Mouse (Mus musculus): Measurements from ENCODE around the gene Prtn3. TPM values are rescaled to one million over a fixed set of nuclear protein-coding genes. Genes with fewer than 3 reads are reported as not detected.

Gene Prtn3
- polyA plus RNA-seq, 1 experiment, result 0.90 TPM

GRCm38 (mm10) chr10:79926491-79927323 is 52.4 kb downstream of the Prtn3 start, which contains the start of gene Arid3a:
TSS of gene Arid3a (plus strand) at chr10:79927043.
- TF ChIP-seq CTCF (IDR thresholded peaks at IDR 0.05; ENCODE audit: control insufficient read depth, insufficient read depth, insufficient replicate concordance, low read depth, low read length) (no peak), POLR2A (IDR thresholded peaks at IDR 0.05; ENCODE audit: control insufficient read depth, low read depth, low read length) (peak; percentile 19)
- H3K36me3 ChIP-seq (ENCODE audit: control insufficient read depth, insufficient read depth, low read length), result no peaks in the 10 kb centered on the region
- H3K27ac ChIP-seq (ENCODE audit: control insufficient read depth, insufficient read depth, low read depth, low read length), result peak within 1 kb of the TSS; percentile 88
- peaks cover 26% of the 10 kb centered on the region for H3K4me1 ChIP-seq (ENCODE audit: control insufficient read depth, insufficient read depth, low read length)
- no peaks in the 10 kb centered on the region for H3K27me3 ChIP-seq (ENCODE audit: control insufficient read depth, insufficient read depth, low read length)
- H3K4me3 ChIP-seq (ENCODE audit: control insufficient read depth, low read depth, low read length), result peak within 1 kb of the TSS; percentile 78

GRCm38 (mm10) chr10:79927324-79928029 is 53.2 kb downstream of the Prtn3 start:
- Histone ChIP-seq H3K4me1 (ENCODE audit: control insufficient read depth, insufficient read depth, low read length) (peaks cover 30% of the 10 kb centered on the region), H3K27me3 (ENCODE audit: control insufficient read depth, insufficient read depth, low read length) (no peaks in the 10 kb centered on the region)

GRCm38 (mm10) chr10:79928030-79928694 is 53.9 kb downstream of the Prtn3 start:
- H3K36me3 ChIP-seq (ENCODE audit: control insufficient read depth, insufficient read depth, low read length), result no peaks in the 10 kb centered on the region
- H3K4me3 ChIP-seq (ENCODE audit: control insufficient read depth, low read depth, low read length), result peak overlapping the region; percentile 78
- TF ChIP-seq POLR2A (IDR thresholded peaks at IDR 0.05; ENCODE audit: control insufficient read depth, low read depth, low read length) (no peak), CTCF (IDR thresholded peaks at IDR 0.05; ENCODE audit: control insufficient read depth, insufficient read depth, insufficient replicate concordance, low read depth, low read length) (no peak)
- H3K27ac ChIP-seq (ENCODE audit: control insufficient read depth, insufficient read depth, low read depth, low read length), result no peak overlapping the region
- peaks cover 34% of the 10 kb centered on the region for H3K4me1 ChIP-seq (ENCODE audit: control insufficient read depth, insufficient read depth, low read length)
- H3K27me3 ChIP-seq (ENCODE audit: control insufficient read depth, insufficient read depth, low read length), result no peaks in the 10 kb centered on the region

More at GRCm38 (mm10) chr10:79927324-79928029, 53.2 kb downstream of the Prtn3 start:
- no peak for TF ChIP-seq CTCF (IDR thresholded peaks at IDR 0.05; ENCODE audit: control insufficient read depth, insufficient read depth, insufficient replicate concordance, low read depth, low read length)
- no peak for TF ChIP-seq POLR2A (IDR thresholded peaks at IDR 0.05; ENCODE audit: control insufficient read depth, low read depth, low read length)
- Histone ChIP-seq H3K4me3 (ENCODE audit: control insufficient read depth, low read depth, low read length) (peak overlapping the region; percentile 78), H3K36me3 (ENCODE audit: control insufficient read depth, insufficient read depth, low read length) (no peaks in the 10 kb centered on the region), H3K27ac (ENCODE audit: control insufficient read depth, insufficient read depth, low read depth, low read length) (peak overlapping the region; percentile 55; the same call in 1 of the 2 replicates)

- peak overlapping the region; percentile 85 for H3K4me3 ChIP-seq (ENCODE audit: control insufficient read depth, low read depth, low read length)
- no peak overlapping the region for H3K27ac ChIP-seq (ENCODE audit: control insufficient read depth, insufficient read depth, low read depth, low read length)
- peaks cover 43% of the 10 kb centered on the region for H3K4me1 ChIP-seq (ENCODE audit: control insufficient read depth, insufficient read depth, low read length)
- H3K27me3 ChIP-seq (ENCODE audit: control insufficient read depth, insufficient read depth, low read length), result no peaks in the 10 kb centered on the region
- TF ChIP-seq CTCF (IDR thresholded peaks at IDR 0.05; ENCODE audit: control insufficient read depth, insufficient read depth, insufficient replicate concordance, low read depth, low read length), result no peak
- no peak for TF ChIP-seq POLR2A (IDR thresholded peaks at IDR 0.05; ENCODE audit: control insufficient read depth, low read depth, low read length)
- no peaks in the 10 kb centered on the region for H3K36me3 ChIP-seq (ENCODE audit: control insufficient read depth, insufficient read depth, low read length)
Observed at GRCm38 (mm10) chr10:79928907-79929701, 54.8 kb downstream of the Prtn3 start.

GRCm38 (mm10) chr10:79929967-79930825 is 55.9 kb downstream of the Prtn3 start:
- TF ChIP-seq CTCF (IDR thresholded peaks at IDR 0.05; ENCODE audit: control insufficient read depth, insufficient read depth, insufficient replicate concordance, low read depth, low read length), result no peak
- 0 out of 2 replicates have a peak, but pooled peaks have one; percentile 55 for TF ChIP-seq POLR2A (IDR thresholded peaks at IDR 0.05; ENCODE audit: control insufficient read depth, low read depth, low read length)
- Histone ChIP-seq H3K4me1 (ENCODE audit: control insufficient read depth, insufficient read depth, low read length) (peaks cover 44% of the 10 kb centered on the region), H3K27me3 (ENCODE audit: control insufficient read depth, insufficient read depth, low read length) (no peaks in the 10 kb centered on the region), H3K4me3 (ENCODE audit: control insufficient read depth, low read depth, low read length) (peak overlapping the region; percentile 85), H3K27ac (ENCODE audit: control insufficient read depth, insufficient read depth, low read depth, low read length) (peak overlapping the region; percentile 10; the same call in 1 of the 2 replicates), H3K36me3 (ENCODE audit: control insufficient read depth, insufficient read depth, low read length) (no peaks in the 10 kb centered on the region)

- no peaks in the 10 kb centered on the region for H3K36me3 ChIP-seq (ENCODE audit: control insufficient read depth, insufficient read depth, low read length)
- no peak for TF ChIP-seq CTCF (IDR thresholded peaks at IDR 0.05; ENCODE audit: control insufficient read depth, insufficient read depth, insufficient replicate concordance, low read depth, low read length)
- no peak for TF ChIP-seq POLR2A (IDR thresholded peaks at IDR 0.05; ENCODE audit: control insufficient read depth, low read depth, low read length)
- peak overlapping the region; percentile 83 for H3K4me3 ChIP-seq (ENCODE audit: control insufficient read depth, low read depth, low read length)
- H3K27me3 ChIP-seq (ENCODE audit: control insufficient read depth, insufficient read depth, low read length), result no peaks in the 10 kb centered on the region
- H3K4me1 ChIP-seq (ENCODE audit: control insufficient read depth, insufficient read depth, low read length), result peaks cover 43% of the 10 kb centered on the region
- no peak overlapping the region for H3K27ac ChIP-seq (ENCODE audit: control insufficient read depth, insufficient read depth, low read depth, low read length)
Observed at GRCm38 (mm10) chr10:79930826-79931186, 56.5 kb downstream of the Prtn3 start.
